Mouse (Mus musculus): Measurements from ENCODE around the gene Tlcd1. TPM values are rescaled to one million over a fixed set of nuclear protein-coding genes. Genes with fewer than 3 reads are reported as not detected.

The Tlcd1 gene
- polyA plus RNA-seq, 1 experiment from 2014 or later = 39.9 TPM

- H3K4me2 ChIP-seq (ENCODE audit: low read depth, low read length) = peak overlapping the region; percentile 100
- no peaks in the 10 kb centered on the region for H3K9me3 ChIP-seq (replicated peaks; ENCODE audit: control insufficient read depth, low read length)
- peak overlapping the region; percentile 98 for H3K9ac ChIP-seq (ENCODE audit: low read depth, low read length)
- peak overlapping the region; percentile 87 for H3K27ac ChIP-seq (ENCODE audit: low read length)
- H3K27me3 ChIP-seq (ENCODE audit: control insufficient read depth, insufficient read depth, low read depth, low read length) = no peaks in the 10 kb centered on the region
- no peak for ATAC-seq (ENCODE audit: low read depth)
- peaks cover 26% of the 10 kb centered on the region for H3K36me3 ChIP-seq (ENCODE audit: control insufficient read depth, insufficient read depth)
- peaks cover 76% of the 10 kb centered on the region for H3K4me1 ChIP-seq (ENCODE audit: control insufficient read depth, low read depth, low read length)
- WGBS (ENCODE audit: insufficient replicate concordance) = under 1% methylated on average over 22 of the region's 22 CpGs
- H3K4me3 ChIP-seq (ENCODE audit: low read depth, low read length) = peak overlapping the region; percentile 96
Observed at GRCm38 (mm10) chr11:78163681-78164603, 12.6 kb upstream of the Tlcd1 start.

GRCm38 (mm10) chr11:78164604-78164923 is 11.9 kb upstream of the Tlcd1 start:
- under 1% methylated on average over 14 of the region's 14 CpGs for WGBS (ENCODE audit: insufficient replicate concordance)
- no peak for ATAC-seq (ENCODE audit: low read depth)
- peak overlapping the region; percentile 100 for H3K4me2 ChIP-seq (ENCODE audit: low read depth, low read length)
- H3K27me3 ChIP-seq (ENCODE audit: control insufficient read depth, insufficient read depth, low read depth, low read length) = no peaks in the 10 kb centered on the region
- H3K36me3 ChIP-seq (ENCODE audit: control insufficient read depth, insufficient read depth) = peaks cover 23% of the 10 kb centered on the region
- H3K27ac ChIP-seq (ENCODE audit: low read length) = peak overlapping the region; percentile 87
- H3K9ac ChIP-seq (ENCODE audit: low read depth, low read length) = peak overlapping the region; percentile 98
- H3K9me3 ChIP-seq (replicated peaks; ENCODE audit: control insufficient read depth, low read length) = no peaks in the 10 kb centered on the region
- H3K4me3 ChIP-seq (ENCODE audit: low read depth, low read length) = peak overlapping the region; percentile 96
- peaks cover 77% of the 10 kb centered on the region for H3K4me1 ChIP-seq (ENCODE audit: control insufficient read depth, low read depth, low read length)

GRCm38 (mm10) chr11:78164924-78165760 is 11.4 kb upstream of the Tlcd1 start, which contains the start of gene Traf4:
Traf4 (minus strand) TSS chr11:78165589.
- peaks cover 17% of the 10 kb centered on the region for H3K36me3 ChIP-seq (ENCODE audit: control insufficient read depth, insufficient read depth)
- H3K27ac ChIP-seq (ENCODE audit: low read length) = peak within 1 kb of the TSS; percentile 89
- H3K27me3 ChIP-seq (ENCODE audit: control insufficient read depth, insufficient read depth, low read depth, low read length) = no peaks in the 10 kb centered on the region
- under 1% methylated on average over 75 of the region's 78 CpGs for WGBS (ENCODE audit: insufficient replicate concordance)
- H3K9ac ChIP-seq (ENCODE audit: low read depth, low read length) = peak within 1 kb of the TSS; percentile 98
- H3K4me2 ChIP-seq (ENCODE audit: low read depth, low read length) = peak within 1 kb of the TSS; percentile 100
- H3K4me3 ChIP-seq (ENCODE audit: low read depth, low read length) = peak within 1 kb of the TSS; percentile 96
- H3K9me3 ChIP-seq (replicated peaks; ENCODE audit: control insufficient read depth, low read length) = no peaks in the 10 kb centered on the region
- ATAC-seq (ENCODE audit: low read depth) = peak; percentile 85
- peaks cover 79% of the 10 kb centered on the region for H3K4me1 ChIP-seq (ENCODE audit: control insufficient read depth, low read depth, low read length)

- peaks cover 11% of the 10 kb centered on the region for H3K36me3 ChIP-seq (ENCODE audit: control insufficient read depth, insufficient read depth)
- H3K4me1 ChIP-seq (ENCODE audit: control insufficient read depth, low read depth, low read length) = peaks cover 84% of the 10 kb centered on the region
- peak; percentile 12 for ATAC-seq (ENCODE audit: low read depth)
- no peaks in the 10 kb centered on the region for H3K27me3 ChIP-seq (ENCODE audit: control insufficient read depth, insufficient read depth, low read depth, low read length)
- H3K9ac ChIP-seq (ENCODE audit: low read depth, low read length) = peak overlapping the region; percentile 98
- H3K9me3 ChIP-seq (replicated peaks; ENCODE audit: control insufficient read depth, low read length) = no peaks in the 10 kb centered on the region
- 3% methylated on average over 16 of the region's 16 CpGs for WGBS (ENCODE audit: insufficient replicate concordance)
- peak overlapping the region; percentile 100 for H3K4me2 ChIP-seq (ENCODE audit: low read depth, low read length)
- peak overlapping the region; percentile 89 for H3K27ac ChIP-seq (ENCODE audit: low read length)
- H3K4me3 ChIP-seq (ENCODE audit: low read depth, low read length) = peak overlapping the region; percentile 96
Observed at GRCm38 (mm10) chr11:78165761-78166109, 10.8 kb upstream of the Tlcd1 start.

GRCm38 (mm10) chr11:78166161-78166560 is 10.3 kb upstream of the Tlcd1 start:
- 54% methylated on average over 4 of the region's 4 CpGs for WGBS (ENCODE audit: insufficient replicate concordance)
- peak overlapping the region; percentile 100 for H3K4me2 ChIP-seq (ENCODE audit: low read depth, low read length)
- H3K36me3 ChIP-seq (ENCODE audit: control insufficient read depth, insufficient read depth) = peaks cover 7% of the 10 kb centered on the region
- peak overlapping the region; percentile 98 for H3K9ac ChIP-seq (ENCODE audit: low read depth, low read length)
- H3K27ac ChIP-seq (ENCODE audit: low read length) = peak overlapping the region; percentile 89
- no peak for ATAC-seq (ENCODE audit: low read depth)
- H3K27me3 ChIP-seq (ENCODE audit: control insufficient read depth, insufficient read depth, low read depth, low read length) = no peaks in the 10 kb centered on the region
- H3K4me1 ChIP-seq (ENCODE audit: control insufficient read depth, low read depth, low read length) = peaks cover 83% of the 10 kb centered on the region
- peak overlapping the region; percentile 96 for H3K4me3 ChIP-seq (ENCODE audit: low read depth, low read length)
- H3K9me3 ChIP-seq (replicated peaks; ENCODE audit: control insufficient read depth, low read length) = no peaks in the 10 kb centered on the region

GRCm38 (mm10) chr11:78166640-78167039 is 9.9 kb upstream of the Tlcd1 start:
- Histone ChIP-seq H3K9me3 (replicated peaks; ENCODE audit: control insufficient read depth, low read length) (no peaks in the 10 kb centered on the region), H3K36me3 (ENCODE audit: control insufficient read depth, insufficient read depth) (peaks cover 4% of the 10 kb centered on the region; the same call in 1 of the 2 replicates), H3K27me3 (ENCODE audit: control insufficient read depth, insufficient read depth, low read depth, low read length) (no peaks in the 10 kb centered on the region), H3K27ac (ENCODE audit: low read length) (no peak overlapping the region), H3K4me3 (ENCODE audit: low read depth, low read length) (no peak overlapping the region), H3K4me1 (ENCODE audit: control insufficient read depth, low read depth, low read length) (peaks cover 81% of the 10 kb centered on the region), H3K4me2 (ENCODE audit: low read depth, low read length) (no peak overlapping the region), H3K9ac (ENCODE audit: low read depth, low read length) (no peak overlapping the region)
- WGBS (ENCODE audit: insufficient replicate concordance) = 63% methylated on average over 6 of the region's 6 CpGs
- ATAC-seq (ENCODE audit: low read depth) = no peak

GRCm38 (mm10) chr11:78167257-78167959 is 9.1 kb upstream of the Tlcd1 start:
- Histone ChIP-seq H3K4me2 (ENCODE audit: low read depth, low read length) (0 out of 2 replicates have a peak overlapping the region, but pooled peaks have one; percentile 88), H3K4me1 (ENCODE audit: control insufficient read depth, low read depth, low read length) (peaks cover 82% of the 10 kb centered on the region), H3K4me3 (ENCODE audit: low read depth, low read length) (no peak overlapping the region), H3K27me3 (ENCODE audit: control insufficient read depth, insufficient read depth, low read depth, low read length) (no peaks in the 10 kb centered on the region), H3K27ac (ENCODE audit: low read length) (peak overlapping the region; percentile 91), H3K36me3 (ENCODE audit: control insufficient read depth, insufficient read depth) (no peaks in the 10 kb centered on the region; the same call in 1 of the 2 replicates), H3K9ac (ENCODE audit: low read depth, low read length) (peak overlapping the region; percentile 12), H3K9me3 (replicated peaks; ENCODE audit: control insufficient read depth, low read length) (no peaks in the 10 kb centered on the region)
- whole genome bisulfite sequencing (ENCODE audit: insufficient replicate concordance) = 80% methylated on average over 14 of the region's 14 CpGs
- no peak for ATAC-seq (ENCODE audit: low read depth)

GRCm38 (mm10) chr11:78168541-78169468 is 7.7 kb upstream of the Tlcd1 start:
- no peaks in the 10 kb centered on the region for H3K27me3 ChIP-seq (ENCODE audit: control insufficient read depth, insufficient read depth, low read depth, low read length)
- 14% methylated on average over 19 of the region's 19 CpGs for WGBS (ENCODE audit: insufficient replicate concordance)
- H3K4me3 ChIP-seq (ENCODE audit: low read depth, low read length) = peak overlapping the region; percentile 60
- H3K9ac ChIP-seq (ENCODE audit: low read depth, low read length) = peak overlapping the region; percentile 60
- H3K4me2 ChIP-seq (ENCODE audit: low read depth, low read length) = peak overlapping the region; percentile 88
- H3K9me3 ChIP-seq (replicated peaks; ENCODE audit: control insufficient read depth, low read length) = no peaks in the 10 kb centered on the region
- peak overlapping the region; percentile 91 for H3K27ac ChIP-seq (ENCODE audit: low read length)
- no peaks in the 10 kb centered on the region for H3K36me3 ChIP-seq (ENCODE audit: control insufficient read depth, insufficient read depth)
- peaks cover 72% of the 10 kb centered on the region for H3K4me1 ChIP-seq (ENCODE audit: control insufficient read depth, low read depth, low read length)
- ATAC-seq (ENCODE audit: low read depth) = peak; percentile 60

All from liver, embryonic 16.5 days (tissue).